Mouse (Mus musculus) ES-E14 (cell line): ENCODE results near the gene Zfp970. TPM values are rescaled to one million over a fixed set of nuclear protein-coding genes. Genes with fewer than 3 reads are reported as not detected.
"Not testable (repeated sequence)": the region's sequence is repeated elsewhere in the genome, so short reads cannot be mapped to it uniquely, and the experiment has no call there.

ENCODE experiments used
- DNase-seq: peaks from one replicate; pipeline ENCODE4 v3.0.0-alpha.2; 2013; ENCODE audit warnings: low read depth, low spot score
- H3K27ac ChIP-seq: 2 replicates; pipeline ENCODE4 v1.5.1; 2012; ENCODE audit warnings: low read depth, mild to moderate bottlenecking, low read length, moderate library complexity, mixed read lengths; ENCODE audit not compliant: poor library complexity, insufficient read depth, severe bottlenecking
- H3K36me3 ChIP-seq: 2 replicates; pipeline ENCODE4 v1.6.1; 2012; ENCODE audit warnings: mild to moderate bottlenecking, low read length, moderate library complexity, mixed read lengths; ENCODE audit not compliant: control insufficient read depth, poor library complexity, insufficient read depth, severe bottlenecking
- H3K4me1 ChIP-seq, 2 experiments: fragments of 150-350 bp in 1 of 2; sonication (generic) in 1 of 2; 2 replicates each; pipeline ENCODE4 v1.6.1; 2012; ENCODE audit warnings: low read length in 2 of 2, mild to moderate bottlenecking in 1 of 2, mixed read lengths in 1 of 2; ENCODE audit not compliant: control insufficient read depth in 2 of 2, insufficient read depth in 2 of 2, poor library complexity in 1 of 2
- H3K4me3 ChIP-seq, 2 experiments: fragments of 150-350 bp in 1 of 2; sonication (generic) in 1 of 2; 2 replicates each; pipeline ENCODE4 v1.5.1; 2012; ENCODE audit warnings: low read length in 2 of 2, low read depth in 1 of 2, mild to moderate bottlenecking in 1 of 2, mixed read lengths in 1 of 2; ENCODE audit not compliant: insufficient read depth in 1 of 2, poor library complexity in 1 of 2, severe bottlenecking in 1 of 2
- H3K9ac ChIP-seq: 2 replicates; pipeline ENCODE4 v1.6.1; 2012; ENCODE audit warnings: low read depth, mild to moderate bottlenecking, low read length, mixed read lengths; ENCODE audit not compliant: poor library complexity, insufficient read depth, severe bottlenecking
- H3K9me3 ChIP-seq: fragments of 150-350 bp; sonication (generic); 2 replicates; pipeline ENCODE4 v1.6.1; 2012; ENCODE audit warnings: low read depth, mild to moderate bottlenecking, low read length; ENCODE audit not compliant: control insufficient read depth, insufficient read depth
- CHD2 ChIP-seq: IDR thresholded peaks from 2 replicates; pipeline ENCODE4 v1.6.1; 2014; ENCODE audit warnings: mild to moderate bottlenecking, low read depth, low read length, inconsistent platforms
- HCFC1 ChIP-seq: IDR thresholded peaks from 2 replicates; pipeline ENCODE4 v1.6.1; 2012; ENCODE audit warnings: low read length, inconsistent platforms, borderline replicate concordance; ENCODE audit not compliant: insufficient read depth
- MAFK ChIP-seq: IDR thresholded peaks from 2 replicates; pipeline ENCODE4 v1.6.1; 2014; ENCODE audit warnings: mild to moderate bottlenecking, low read depth, low read length, inconsistent platforms; ENCODE audit not compliant: insufficient read depth
- ZC3H11A ChIP-seq: IDR thresholded peaks from 2 replicates; pipeline ENCODE4 v1.6.1; 2012; ENCODE audit warnings: low read depth, mild to moderate bottlenecking, inconsistent platforms, low read length, borderline replicate concordance
- ZNF384 ChIP-seq: IDR thresholded peaks from 2 replicates; pipeline ENCODE4 v1.6.1; 2012; ENCODE audit warnings: low read depth, low read length, inconsistent platforms
- in situ Hi-C, 2 experiments: fragments of 600-800 bp; cut with MboI; formaldehyde crosslinking; loops; one replicate each; pipeline ENCODE4 v1.15.1; 2025; ENCODE audit warnings: low sequenced_read_pairs in 2 of 2, inconsistent platforms in 1 of 2; ENCODE audit not compliant: unreplicated experiment in 2 of 2
- total RNA-seq: library from RNA; depleted of rRNA; stranded (reverse); fragments of 300-350 nt; gene quantifications from 2 replicates; pipeline ENCODE4 v1.2.3, GENCODE M21; 2012; rRNA removed

The Zfp970 gene
- total RNA-seq, 1 experiment: 32.7 TPM

DNA sequence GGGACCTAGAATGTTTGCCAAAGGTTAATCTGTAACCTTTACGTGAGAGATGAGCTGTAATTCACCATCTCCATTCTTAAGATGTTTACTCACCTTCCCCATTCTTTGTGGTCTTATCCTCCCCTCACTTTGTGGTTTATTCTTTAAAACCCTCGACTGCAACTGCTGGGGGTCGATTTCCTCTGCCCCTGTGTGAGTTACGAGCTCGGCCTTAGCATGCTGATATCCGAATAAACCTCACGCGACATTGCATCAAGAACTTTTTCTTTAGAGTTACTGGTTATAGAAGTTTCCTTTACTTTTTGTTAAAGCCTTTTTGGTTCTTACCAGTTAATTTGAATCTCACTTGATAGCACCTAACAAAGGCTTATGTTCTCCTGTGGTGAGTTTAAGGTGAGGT is 55.5 kb downstream of the Zfp970 start:
- Histone ChIP-seq H3K36me3 (no peaks in the 10 kb centered on the region), H3K4me3 (no peak overlapping the region), H3K9ac (no peak overlapping the region), H3K27ac (no peak overlapping the region), H3K9me3 (peaks cover 10% of the 10 kb centered on the region), H3K4me1 (no peaks in the 10 kb centered on the region)
- TF ChIP-seq ZNF384 (no peak), MAFK (no peak), ZC3H11A (no peak), CHD2 (no peak), HCFC1 (no peak)
- in situ Hi-C loops: no loop called here
- no peak for DNase-seq

DNA sequence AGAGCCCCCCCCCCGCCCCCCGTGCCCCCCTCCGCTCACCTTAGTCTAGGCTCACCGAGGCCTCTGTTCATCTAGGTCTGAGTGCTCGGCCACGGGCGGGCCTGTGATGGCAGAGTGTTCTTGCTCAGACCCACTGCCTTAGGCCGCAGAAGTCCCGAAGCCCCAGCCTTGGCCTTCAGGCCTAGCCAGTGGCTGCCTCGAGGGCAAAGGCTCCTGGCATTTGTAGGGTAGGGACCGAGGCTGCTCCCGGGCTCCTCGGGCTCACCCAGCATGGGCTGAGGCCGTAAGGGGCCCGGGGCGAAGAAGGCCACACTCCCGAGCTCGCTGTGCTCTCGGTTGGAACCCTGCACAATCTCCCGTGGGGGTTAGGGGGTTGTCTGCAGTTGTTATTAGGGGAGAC is 58.5 kb downstream of the Zfp970 start:
- Histone ChIP-seq H3K9ac (no peak overlapping the region), H3K27ac (no peak overlapping the region), H3K9me3 (peaks cover 6% of the 10 kb centered on the region; the same call in 1 of the 2 replicates), H3K4me3 (no peak overlapping the region), H3K36me3 (no peaks in the 10 kb centered on the region), H3K4me1 (no peaks in the 10 kb centered on the region)
- no peak for DNase-seq
- TF ChIP-seq CHD2 (no peak), ZNF384 (no peak)
- in situ Hi-C loops: no loop called here

DNA sequence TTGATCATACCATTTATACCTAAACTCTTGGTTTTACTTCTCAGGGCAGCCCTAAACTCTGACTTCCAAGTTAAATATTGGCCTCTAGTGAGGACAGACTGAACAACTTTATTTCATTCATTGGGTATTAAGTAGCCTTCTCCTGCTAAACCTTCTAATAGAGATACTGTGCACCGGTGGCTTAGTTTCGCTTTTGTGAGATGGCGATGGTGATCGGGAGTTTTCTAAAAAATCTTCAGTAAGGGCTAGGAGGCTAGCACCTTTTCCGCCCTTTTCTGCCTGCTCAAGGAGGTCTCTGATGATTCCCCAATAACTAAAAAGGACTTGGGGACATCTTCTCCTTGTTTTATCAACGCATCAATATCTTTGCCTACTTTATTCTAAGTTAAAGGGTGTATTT is 59.1 kb downstream of the Zfp970 start:
- H3K4me1 ChIP-seq, H3K27ac ChIP-seq, DNase-seq, H3K36me3 ChIP-seq, in situ Hi-C loops, H3K9me3 ChIP-seq, H3K9ac ChIP-seq, H3K4me3 ChIP-seq: not testable (repeated sequence)

DNA sequence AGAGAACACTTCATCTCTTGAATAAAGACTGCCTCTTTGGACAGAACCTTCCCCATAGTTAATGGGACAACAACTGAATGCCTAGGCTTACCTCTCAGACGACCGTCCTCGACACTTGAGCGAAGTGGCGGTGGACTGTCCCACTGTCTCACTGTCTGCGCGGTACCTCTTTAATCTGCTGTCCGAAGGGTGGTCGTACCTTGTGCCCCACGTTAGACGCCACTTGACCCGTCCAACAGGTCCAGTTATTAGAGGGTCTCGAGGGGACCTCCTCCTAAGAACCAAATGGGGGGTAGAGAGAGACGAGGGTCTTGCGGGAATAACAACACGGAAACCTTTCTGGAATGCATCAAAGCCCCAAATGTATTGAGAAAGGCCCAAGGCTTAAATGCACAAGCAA is 59.6 kb downstream of the Zfp970 start:
- H3K36me3 ChIP-seq, H3K27ac ChIP-seq, H3K4me1 ChIP-seq, H3K4me3 ChIP-seq, H3K9me3 ChIP-seq, H3K9ac ChIP-seq, in situ Hi-C loops, DNase-seq: not testable (repeated sequence)

Other genes starting within 250 kb of the Zfp970 start
- 25.8 and 34.4 TPM in 2 replicates for gene Gm14409, start 197.7 kb upstream of the Zfp970 start, total RNA-seq
- gene Gm14412, start 140.4 kb upstream of the Zfp970 start, total RNA-seq: 45.0 and 58.9 TPM in 2 replicates
- gene Gm14418, start 66.4 kb upstream of the Zfp970 start, total RNA-seq: 34.8 and 42.7 TPM in 2 replicates
- 22.1 and 32.6 TPM in 2 replicates for gene Gm14403, start 33.5 kb downstream of the Zfp970 start, total RNA-seq
- gene Gm14406, start 113.5 kb downstream of the Zfp970 start, total RNA-seq: 19.2 and 27.5 TPM in 2 replicates